Mouse (Mus musculus) bone marrow macrophage, adult 2 months (primary cell): ENCODE results near the gene Plxdc1.

Source experiments
- CTCF ChIP-seq: IDR thresholded peaks from 2 replicates; pipeline ENCODE4 v1.5.1; 2012; ENCODE audit warnings: low read depth, mild to moderate bottlenecking, low read length, moderate library complexity
- POLR2A ChIP-seq: IDR thresholded peaks from 2 replicates; pipeline ENCODE4 v1.6.1; 2012; ENCODE audit warnings: mild to moderate bottlenecking, low read depth, low read length, borderline replicate concordance

- TF ChIP-seq POLR2A (no peak), CTCF (peak; percentile 83)
These were observed 45.2 kb upstream of the Plxdc1 start for GRCm38 (mm10) chr11:98031443-98031770.
